Mouse (Mus musculus): Measurements from ENCODE around the gene Ap2b1. TPM values are rescaled to one million over a fixed set of nuclear protein-coding genes. Genes with fewer than 3 reads are reported as not detected.

Ap2b1 gene
- polyA plus RNA-seq, 1 experiment from 2014 or later = 59.8 TPM

GRCm38 (mm10) chr11:83398724-83399123 is 99.9 kb downstream of the Ap2b1 start:
- Histone ChIP-seq H3K36me3 (ENCODE audit: control insufficient read depth, insufficient read depth, low read length) (peaks cover 17% of the 10 kb centered on the region), H3K4me3 (ENCODE audit: low read length) (no peak overlapping the region), H3K9me3 (ENCODE audit: control insufficient read depth, low read length) (no peaks in the 10 kb centered on the region), H3K4me2 (ENCODE audit: low read depth, low read length) (no peak overlapping the region), H3K9ac (ENCODE audit: low read length) (no peak overlapping the region), H3K27ac (ENCODE audit: low read length) (no peak overlapping the region), H3K27me3 (ENCODE audit: control insufficient read depth, insufficient read depth, low read depth, low read length) (no peaks in the 10 kb centered on the region), H3K4me1 (replicated peaks; ENCODE audit: control insufficient read depth, insufficient read depth, low read length) (no peaks in the 10 kb centered on the region)
- whole genome bisulfite sequencing = 72% methylated on average over 5 of the region's 5 CpGs
- no peak for ATAC-seq (ENCODE audit: low read depth)

GRCm38 (mm10) chr11:83403787-83404186 is 105.0 kb downstream of the Ap2b1 start:
- Histone ChIP-seq H3K9ac (ENCODE audit: low read length) (no peak overlapping the region), H3K36me3 (ENCODE audit: control insufficient read depth, insufficient read depth, low read length) (peaks cover 13% of the 10 kb centered on the region), H3K4me3 (ENCODE audit: low read length) (no peak overlapping the region), H3K27me3 (ENCODE audit: control insufficient read depth, insufficient read depth, low read depth, low read length) (no peaks in the 10 kb centered on the region), H3K27ac (ENCODE audit: low read length) (no peak overlapping the region), H3K4me1 (replicated peaks; ENCODE audit: control insufficient read depth, insufficient read depth, low read length) (no peaks in the 10 kb centered on the region), H3K9me3 (ENCODE audit: control insufficient read depth, low read length) (no peaks in the 10 kb centered on the region), H3K4me2 (ENCODE audit: low read depth, low read length) (no peak overlapping the region)
- no peak for ATAC-seq (ENCODE audit: low read depth)
- 66% methylated on average over 7 of the region's 7 CpGs for WGBS

GRCm38 (mm10) chr11:83406391-83406790 is 107.6 kb downstream of the Ap2b1 start:
- ATAC-seq (ENCODE audit: low read depth) = no peak
- no peak overlapping the region for H3K4me3 ChIP-seq (ENCODE audit: low read length)
- H3K9me3 ChIP-seq (ENCODE audit: control insufficient read depth, low read length) = no peaks in the 10 kb centered on the region
- H3K27ac ChIP-seq (ENCODE audit: low read length) = no peak overlapping the region
- WGBS = 46% methylated on average over 3 of the region's 3 CpGs
- H3K36me3 ChIP-seq (ENCODE audit: control insufficient read depth, insufficient read depth, low read length) = peaks cover 10% of the 10 kb centered on the region; the same call in 1 of the 2 replicates
- H3K4me2 ChIP-seq (ENCODE audit: low read depth, low read length) = no peak overlapping the region
- H3K9ac ChIP-seq (ENCODE audit: low read length) = no peak overlapping the region
- H3K27me3 ChIP-seq (ENCODE audit: control insufficient read depth, insufficient read depth, low read depth, low read length) = peaks cover 2% of the 10 kb centered on the region; the same call in 1 of the 2 replicates
- H3K4me1 ChIP-seq (replicated peaks; ENCODE audit: control insufficient read depth, insufficient read depth, low read length) = 0 out of 2 replicates have a peak, but pooled peaks cover 7% of the 10 kb centered on the region

- no peak for ATAC-seq (ENCODE audit: low read depth)
- Histone ChIP-seq H3K9ac (ENCODE audit: low read length) (no peak overlapping the region), H3K36me3 (ENCODE audit: control insufficient read depth, insufficient read depth, low read length) (no peaks in the 10 kb centered on the region), H3K4me2 (ENCODE audit: low read depth, low read length) (no peak overlapping the region), H3K4me1 (replicated peaks; ENCODE audit: control insufficient read depth, insufficient read depth, low read length) (0 out of 2 replicates have a peak, but pooled peaks cover 7% of the 10 kb centered on the region), H3K27ac (ENCODE audit: low read length) (no peak overlapping the region), H3K27me3 (ENCODE audit: control insufficient read depth, insufficient read depth, low read depth, low read length) (peaks cover 2% of the 10 kb centered on the region; the same call in 1 of the 2 replicates), H3K4me3 (ENCODE audit: low read length) (no peak overlapping the region), H3K9me3 (ENCODE audit: control insufficient read depth, low read length) (no peaks in the 10 kb centered on the region)
- WGBS = 30% methylated on average over 8 of the region's 8 CpGs
These were observed 109.4 kb downstream of the Ap2b1 start for GRCm38 (mm10) chr11:83408242-83408641.

GRCm38 (mm10) chr11:83409087-83409754 is 110.4 kb downstream of the Ap2b1 start, which contains the start of gene Rasl10b:
TSS of gene Rasl10b (plus strand) at chr11:83409137.
- 0 out of 2 replicates have a peak, but pooled peaks cover 7% of the 10 kb centered on the region for H3K4me1 ChIP-seq (replicated peaks; ENCODE audit: control insufficient read depth, insufficient read depth, low read length)
- peak; percentile 66 for ATAC-seq (ENCODE audit: low read depth)

GRCm38 (mm10) chr11:83409792-83410291 is 111.0 kb downstream of the Ap2b1 start:
- under 1% methylated on average over 25 of the region's 40 CpGs for WGBS
- ATAC-seq (ENCODE audit: low read depth) = peak; percentile 43
- Histone ChIP-seq H3K9ac (ENCODE audit: low read length) (peak overlapping the region; percentile 69), H3K36me3 (ENCODE audit: control insufficient read depth, insufficient read depth, low read length) (no peaks in the 10 kb centered on the region), H3K27me3 (ENCODE audit: control insufficient read depth, insufficient read depth, low read depth, low read length) (peaks cover 2% of the 10 kb centered on the region; the same call in 1 of the 2 replicates), H3K4me2 (ENCODE audit: low read depth, low read length) (peak overlapping the region; percentile 99), H3K27ac (ENCODE audit: low read length) (no peak overlapping the region), H3K4me1 (replicated peaks; ENCODE audit: control insufficient read depth, insufficient read depth, low read length) (0 out of 2 replicates have a peak, but pooled peaks cover 7% of the 10 kb centered on the region), H3K4me3 (ENCODE audit: low read length) (peak overlapping the region; percentile 72), H3K9me3 (ENCODE audit: control insufficient read depth, low read length) (no peaks in the 10 kb centered on the region)

More at GRCm38 (mm10) chr11:83409087-83409754, 110.4 kb downstream of the Ap2b1 start, which contains the start of gene Rasl10b:
- no peak within 1 kb of the TSS for H3K27ac ChIP-seq (ENCODE audit: low read length)
- H3K27me3 ChIP-seq (ENCODE audit: control insufficient read depth, insufficient read depth, low read depth, low read length) = peaks cover 2% of the 10 kb centered on the region; the same call in 1 of the 2 replicates
- peak within 1 kb of the TSS; percentile 69 for H3K9ac ChIP-seq (ENCODE audit: low read length)
- no peaks in the 10 kb centered on the region for H3K9me3 ChIP-seq (ENCODE audit: control insufficient read depth, low read length)
- no peaks in the 10 kb centered on the region for H3K36me3 ChIP-seq (ENCODE audit: control insufficient read depth, insufficient read depth, low read length)
- peak within 1 kb of the TSS; percentile 72 for H3K4me3 ChIP-seq (ENCODE audit: low read length)
- peak within 1 kb of the TSS; percentile 99 for H3K4me2 ChIP-seq (ENCODE audit: low read depth, low read length)
- WGBS = under 1% methylated on average over 33 of the region's 44 CpGs

GRCm38 (mm10) chr11:83410510-83410909 is 111.7 kb downstream of the Ap2b1 start:
- no peak overlapping the region for H3K4me3 ChIP-seq (ENCODE audit: low read length)
- no peak for ATAC-seq (ENCODE audit: low read depth)
- H3K4me1 ChIP-seq (replicated peaks; ENCODE audit: control insufficient read depth, insufficient read depth, low read length) = 0 out of 2 replicates have a peak, but pooled peaks cover 7% of the 10 kb centered on the region
- no peak overlapping the region for H3K27ac ChIP-seq (ENCODE audit: low read length)
- H3K9me3 ChIP-seq (ENCODE audit: control insufficient read depth, low read length) = no peaks in the 10 kb centered on the region
- H3K36me3 ChIP-seq (ENCODE audit: control insufficient read depth, insufficient read depth, low read length) = no peaks in the 10 kb centered on the region
- WGBS = 62% methylated on average over 6 of the region's 6 CpGs
- no peak overlapping the region for H3K9ac ChIP-seq (ENCODE audit: low read length)
- peaks cover 2% of the 10 kb centered on the region; the same call in 1 of the 2 replicates for H3K27me3 ChIP-seq (ENCODE audit: control insufficient read depth, insufficient read depth, low read depth, low read length)
- H3K4me2 ChIP-seq (ENCODE audit: low read depth, low read length) = no peak overlapping the region

- no peak for ATAC-seq (ENCODE audit: low read depth)
- no peak overlapping the region for H3K4me3 ChIP-seq (ENCODE audit: low read length)
- H3K36me3 ChIP-seq (ENCODE audit: control insufficient read depth, insufficient read depth, low read length) = no peaks in the 10 kb centered on the region
- H3K4me1 ChIP-seq (replicated peaks; ENCODE audit: control insufficient read depth, insufficient read depth, low read length) = peaks cover 3% of the 10 kb centered on the region; the same call in 1 of the 2 replicates
- no peak overlapping the region for H3K4me2 ChIP-seq (ENCODE audit: low read depth, low read length)
- peaks cover 15% of the 10 kb centered on the region for H3K27me3 ChIP-seq (ENCODE audit: control insufficient read depth, insufficient read depth, low read depth, low read length)
- no peak overlapping the region for H3K9ac ChIP-seq (ENCODE audit: low read length)
- no peaks in the 10 kb centered on the region for H3K9me3 ChIP-seq (ENCODE audit: control insufficient read depth, low read length)
- no peak overlapping the region for H3K27ac ChIP-seq (ENCODE audit: low read length)
- WGBS = 3% methylated on average over 5 of the region's 5 CpGs
These were observed 118.3 kb downstream of the Ap2b1 start for GRCm38 (mm10) chr11:83417080-83417479.

- 77% methylated on average over 7 of the region's 7 CpGs for WGBS
- H3K4me3 ChIP-seq (ENCODE audit: low read length) = no peak overlapping the region
- peaks cover 3% of the 10 kb centered on the region; the same call in 1 of the 2 replicates for H3K4me1 ChIP-seq (replicated peaks; ENCODE audit: control insufficient read depth, insufficient read depth, low read length)
These were observed 118.9 kb downstream of the Ap2b1 start for GRCm38 (mm10) chr11:83417708-83418107.

More at GRCm38 (mm10) chr11:83417708-83418107, 118.9 kb downstream of the Ap2b1 start:
- Histone ChIP-seq H3K27me3 (ENCODE audit: control insufficient read depth, insufficient read depth, low read depth, low read length) (peaks cover 15% of the 10 kb centered on the region), H3K9me3 (ENCODE audit: control insufficient read depth, low read length) (no peaks in the 10 kb centered on the region), H3K4me2 (ENCODE audit: low read depth, low read length) (no peak overlapping the region), H3K9ac (ENCODE audit: low read length) (no peak overlapping the region), H3K27ac (ENCODE audit: low read length) (no peak overlapping the region), H3K36me3 (ENCODE audit: control insufficient read depth, insufficient read depth, low read length) (no peaks in the 10 kb centered on the region)
- no peak for ATAC-seq (ENCODE audit: low read depth)

Measured in lung, embryonic 16.5 days (tissue).